Comparison of ENCODE assay signal across 28 mouse cellular contexts in the genomic region with DNA sequence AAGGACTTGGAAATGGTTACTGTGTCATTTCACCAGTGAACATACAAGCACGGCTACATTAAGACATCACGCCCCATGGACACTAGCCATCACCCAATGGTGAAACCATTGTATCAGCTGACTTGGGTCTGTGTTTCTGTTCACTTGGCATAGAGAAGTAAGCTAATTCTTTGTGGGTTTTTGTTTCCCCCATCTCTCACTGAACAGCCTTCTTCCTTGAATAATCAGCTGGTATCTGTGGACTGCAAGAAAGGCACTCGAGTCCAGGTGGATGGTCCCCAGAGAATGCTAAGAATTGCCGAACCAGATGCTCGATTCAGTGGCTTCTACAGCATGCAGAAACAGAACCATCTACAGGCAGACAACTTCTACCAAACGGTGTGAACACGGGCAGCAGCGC. TPM values are rescaled to one million over a fixed set of nuclear protein-coding genes. Genes with fewer than 3 reads are reported as not detected.
DNase-seq lines count a peak whose midpoint lies in the region; ATAC-seq and TF ChIP-seq lines count a peak whose summit lies in the region.
"Had no signal": no experiment of that assay in that cellular context is flagged by ENCODE, and none has a peak within 500 bp of the region (broad histone marks: within the 10 kb centered on the region; RNA-seq: fewer than 3 reads in every experiment).

No protein-coding gene starts in this region.

- H3K4me1 ChIP-seq in CH12.LX (ENCODE audit: control insufficient read depth in 1 of 2, insufficient read depth in 2 of 2) = peaks cover 13 to 39% of the 10 kb centered on the region in 2 experiments
- peaks cover 17% of the 10 kb centered on the region for H3K4me1 ChIP-seq in bone marrow macrophage, adult 2 months (ENCODE audit: control insufficient read depth, insufficient read depth, low read length)
- no peaks in the 10 kb centered on the region for H3K4me1 ChIP-seq in forebrain, embryonic 16.5 days (replicated peaks; ENCODE audit: control insufficient read depth, insufficient read depth, low read length)
- H3K4me1 ChIP-seq: embryonic facial prominence, embryonic 13.5 days; forebrain, embryonic 12.5 days; forebrain, embryonic 15.5 days; hindbrain, embryonic 13.5 days; intestine, embryonic 15.5 days had no signal

- in situ Hi-C loops in CH12.LX (cut with MboI; ENCODE audit: low pct_ligation_motif_present, low pct_unique_long_range_greater_than_20kb, low sequenced_read_pairs) = no loop called here

- H3K27ac ChIP-seq in CH12.LX (ENCODE audit: insufficient read depth, low read depth) = peak overlapping the region; percentile 92
- peak overlapping the region; percentile 39; the same call in 1 of the 2 replicates for H3K27ac ChIP-seq in bone marrow macrophage, adult 2 months (ENCODE audit: insufficient read depth, low read depth, low read length)
- no peak overlapping the region for H3K27ac ChIP-seq in forebrain, embryonic 16.5 days (ENCODE audit: low read length)
- H3K27ac ChIP-seq: embryonic facial prominence, embryonic 13.5 days; forebrain, embryonic 12.5 days; forebrain, embryonic 15.5 days; heart, embryonic 10.5 days; heart, embryonic 13.5 days; hindbrain, embryonic 13.5 days; intestine, embryonic 15.5 days had no signal

- no peak for TF ChIP-seq POLR2A in CH12.LX (IDR thresholded peaks at IDR 0.05; ENCODE audit: low read depth, low read length)
- no peak for TF ChIP-seq POLR2A in bone marrow macrophage, adult 2 months (IDR thresholded peaks at IDR 0.05; ENCODE audit: borderline replicate concordance, low read depth, low read length)

- H3K36me3 ChIP-seq in CH12.LX (replicated peaks in 1 of 2; ENCODE audit: control insufficient read depth in 1 of 2, insufficient read depth in 1 of 2, low read length in 1 of 2) = peaks cover 44 to 76% of the 10 kb centered on the region in 2 experiments
- H3K36me3 ChIP-seq in forebrain, embryonic 16.5 days (ENCODE audit: control insufficient read depth, insufficient read depth) = peaks cover 9% of the 10 kb centered on the region
- H3K36me3 ChIP-seq: intestine, embryonic 15.5 days had no signal

- no peaks in the 10 kb centered on the region for H3K27me3 ChIP-seq in CH12.LX (replicated peaks)
- H3K27me3 ChIP-seq in forebrain, embryonic 16.5 days (replicated peaks; ENCODE audit: control insufficient read depth, insufficient read depth, low read length) = no peaks in the 10 kb centered on the region
- H3K27me3 ChIP-seq: embryonic facial prominence, embryonic 13.5 days; forebrain, embryonic 12.5 days; forebrain, embryonic 15.5 days; heart, embryonic 13.5 days; hindbrain, embryonic 13.5 days; intestine, embryonic 15.5 days had no signal

- peak overlapping the region; percentile 6; the same call in 1 of the 2 replicates for H3K9ac ChIP-seq in CH12.LX (ENCODE audit: insufficient read depth, low read depth)
- H3K9ac ChIP-seq in forebrain, embryonic 16.5 days (replicated peaks; ENCODE audit: low read depth, low read length) = no peak overlapping the region
- H3K9ac ChIP-seq: embryonic facial prominence, embryonic 13.5 days; forebrain, embryonic 12.5 days; forebrain, embryonic 15.5 days; heart, embryonic 13.5 days; hindbrain, embryonic 13.5 days; intestine, embryonic 15.5 days had no signal

- WGBS in forebrain, embryonic 16.5 days = 93% methylated on average over 8 of the region's 8 CpGs

- dilution Hi-C loops in CH12.LX (cut with MboI; ENCODE audit: extremely low pct_ligation_motif_present, extremely low pct_unique_long_range_greater_than_20kb, low sequenced_read_pairs) = no loop called here

- peak overlapping the region; percentile 69 for H3K4me2 ChIP-seq in CH12.LX (ENCODE audit: insufficient read depth, low read depth, poor library complexity, severe bottlenecking)
- no peak overlapping the region for H3K4me2 ChIP-seq in forebrain, embryonic 16.5 days (ENCODE audit: low read length)
- H3K4me2 ChIP-seq: embryonic facial prominence, embryonic 13.5 days; forebrain, embryonic 12.5 days; forebrain, embryonic 15.5 days; heart, embryonic 13.5 days; hindbrain, embryonic 13.5 days; intestine, embryonic 15.5 days had no signal

- TF ChIP-seq CTCF in CH12.LX (conservative IDR thresholded peaks at IDR 0.05 in 1 of 2, IDR thresholded peaks at IDR 0.05 in 1 of 2; ENCODE audit: low read depth in 2 of 2, low read length in 2 of 2) = no peak
- TF ChIP-seq CTCF in bone marrow macrophage, adult 2 months (IDR thresholded peaks at IDR 0.05; ENCODE audit: low read depth, low read length) = no peak

- peak; percentile 68 for ATAC-seq in megakaryocyte, adult 5-6 weeks (ENCODE audit: poor library complexity, severe bottlenecking)
- no peak for ATAC-seq in activated CD4-positive, CD25-positive, alpha-beta regulatory T cell, adult 4 months
- ATAC-seq in forebrain, embryonic 16.5 days = no peak
- ATAC-seq: forebrain, embryonic 15.5 days; hindbrain, embryonic 16.5 days; intestine, embryonic 15.5 days had no signal

- no peak overlapping the region for H3K4me3 ChIP-seq in CH12.LX (replicated peaks in 1 of 3; ENCODE audit: low read depth in 2 of 3, low read length in 2 of 3, poor library complexity in 1 of 3)
- H3K4me3 ChIP-seq in bone marrow macrophage, adult 2 months (ENCODE audit: insufficient read depth, low read length) = no peak overlapping the region
- H3K4me3 ChIP-seq in forebrain, embryonic 16.5 days (replicated peaks; ENCODE audit: low read length) = no peak overlapping the region
- H3K4me3 ChIP-seq: embryonic facial prominence, embryonic 10.5 days; embryonic facial prominence, embryonic 13.5 days; erythroblast, embryonic 14.5 days; forebrain, embryonic 12.5 days; forebrain, embryonic 15.5 days; heart, adult 2 months; heart, embryonic 10.5 days; heart, embryonic 13.5 days; hindbrain, embryonic 13.5 days; intestine, embryonic 15.5 days had no signal

- H3K9me3 ChIP-seq in CH12.LX (replicated peaks; ENCODE audit: low read length) = no peaks in the 10 kb centered on the region
- no peaks in the 10 kb centered on the region for H3K9me3 ChIP-seq in forebrain, embryonic 16.5 days (ENCODE audit: control insufficient read depth, low read length)
- H3K9me3 ChIP-seq: embryonic facial prominence, embryonic 10.5 days; embryonic facial prominence, embryonic 13.5 days; forebrain, embryonic 12.5 days; forebrain, embryonic 15.5 days; heart, embryonic 10.5 days; heart, embryonic 13.5 days; hindbrain, embryonic 13.5 days; intestine, embryonic 15.5 days had no signal

- TF ChIP-seq EP300 in CH12.LX (IDR thresholded peaks at IDR 0.05; ENCODE audit: low read length) = peak; percentile 74

- DNase-seq in CH12.LX (ENCODE audit: extremely low read depth) = peak; percentile 76
- no peak for DNase-seq in gastrocnemius, adult 8-10 months (ENCODE audit: low spot score in 2 of 2)
- DNase-seq: adrenal gland, postnatal 10 days; adrenal gland, postnatal 36 days; B cell, adult 2 months; cerebellum, adult 11 months; cerebellum, adult 2 months; cerebellum, postnatal 10 days; cerebellum, postnatal 36 days; embryo, embryonic 11 days; gastrocnemius, postnatal 14 days; heart, postnatal 14 days; kidney, adult 11 months had no signal

- no peaks in the 10 kb centered on the region for H3K79me2 ChIP-seq in CH12.LX (replicated peaks; ENCODE audit: control insufficient read depth, extremely low read depth, insufficient read depth, poor library complexity, severe bottlenecking)

- TF ChIP-seq RAD21 in CH12.LX (IDR thresholded peaks at IDR 0.05; ENCODE audit: low read depth, low read length) = peak; percentile 10

TF ChIP-seq in CH12.LX, 34 proteins besides CTCF, POLR2A, EP300 and RAD21 (continues in another document):
- TF ChIP-seq PAX5 (IDR thresholded peaks at IDR 0.05; ENCODE audit: low read length) = no peak
- no peak for TF ChIP-seq HCFC1 (IDR thresholded peaks at IDR 0.05; ENCODE audit: low read depth, low read length)
- no peak for TF ChIP-seq NRF1 (IDR thresholded peaks at IDR 0.05; ENCODE audit: low read depth, low read length)
- TF ChIP-seq JUN (IDR thresholded peaks at IDR 0.05; ENCODE audit: insufficient read depth, low read depth, low read length) = no peak
- 0 out of 2 replicates have a peak, but pooled peaks have one; percentile 9 for TF ChIP-seq ELF1 (IDR thresholded peaks at IDR 0.05; ENCODE audit: low read depth, low read length)
- TF ChIP-seq IRF4 (IDR thresholded peaks at IDR 0.05; ENCODE audit: low read depth, low read length) = peak; percentile 61
- peak; percentile 53; the same call in 1 of the 2 replicates for TF ChIP-seq MYC (IDR thresholded peaks at IDR 0.05; ENCODE audit: low read depth, low read length)
- TF ChIP-seq MAZ (IDR thresholded peaks at IDR 0.05; ENCODE audit: low read depth, low read length) = no peak
- TF ChIP-seq KAT2A (IDR thresholded peaks at IDR 0.05; ENCODE audit: insufficient replicate concordance, low read length) = 0 out of 2 replicates have a peak, but pooled peaks have one; percentile 15
- no peak for TF ChIP-seq ZC3H11A (IDR thresholded peaks at IDR 0.05; ENCODE audit: low read depth, low read length)
- peak; percentile 85 for TF ChIP-seq SIN3A (IDR thresholded peaks at IDR 0.05; ENCODE audit: low read length)
- peak; percentile 95 for TF ChIP-seq ETS1 (conservative IDR thresholded peaks at IDR 0.05; ENCODE audit: low read depth, low read length)
- no peak for TF ChIP-seq CHD2 (IDR thresholded peaks at IDR 0.05; ENCODE audit: low read length)
- no peak for TF ChIP-seq GABPA (IDR thresholded peaks at IDR 0.05; ENCODE audit: insufficient replicate concordance, low read depth, low read length)
- TF ChIP-seq ZKSCAN1 (IDR thresholded peaks at IDR 0.05; ENCODE audit: borderline replicate concordance, low read depth, low read length) = no peak
- no peak for TF ChIP-seq MAFK (IDR thresholded peaks at IDR 0.05; ENCODE audit: insufficient replicate concordance, low read length)
- TF ChIP-seq UBTF (IDR thresholded peaks at IDR 0.05; ENCODE audit: low read depth, low read length) = no peak
- TF ChIP-seq MAX (IDR thresholded peaks at IDR 0.05; ENCODE audit: low read length) = peak; percentile 43; the same call in 1 of the 2 replicates
- no peak for TF ChIP-seq ZNF384 (IDR thresholded peaks at IDR 0.05; ENCODE audit: low read depth, low read length)
- TF ChIP-seq RCOR1 (conservative IDR thresholded peaks at IDR 0.05; ENCODE audit: low read depth, low read length) = no peak

RNA-seq across cellular contexts. Expression of gene Fez2, which starts 44.1 kb away (rescaled TPM):
- total RNA-seq in CH12.LX (2012; rRNA removed) (12.8 and 14.2 TPM in 2 replicates), CH12.LX (2014; rRNA removed) (13.5 and 14.8 TPM in 2 replicates)
- 17.6 and 18.7 TPM in 2 replicates for polyA plus RNA-seq in CH12.LX (2012; ENCODE audit: insufficient read length, low read depth)
- polyA plus RNA-seq in bone marrow macrophage, adult 2 months (2012; ENCODE audit: insufficient read depth, insufficient read length, missing spikeins) = 45.4 and 49.2 TPM in 2 replicates
- total RNA-seq in megakaryocyte, adult 5-6 weeks (2015) = 11.4 and 12.8 TPM in 2 replicates
- total RNA-seq in megakaryocyte, adult 5-6 weeks (2017) = 21.5 and 22.8 TPM in 2 replicates
- polyA plus RNA-seq in activated CD4-positive, CD25-positive, alpha-beta regulatory T cell, adult 4 months (2017; shearing (Covaris generic)) = 10 to 100 TPM; 11.2 to 13.9 TPM
- polyA plus RNA-seq in forebrain, embryonic 16.5 days (2015; fragmentation: Nextera tagmentation; extraction: Ambion mirVana) = 40.2 and 46.7 TPM in 2 replicates
- total RNA-seq in gastrocnemius, adult 8-10 months (2022) = 10 to 100 TPM; 60.3 to 95.0 (median 77.1) TPM
